Mouse (Mus musculus) cerebellum, adult 18-20 months (tissue): ENCODE measurements around the gene Lrig2.
A peak's percentile ranks its signal among the peaks of the same experiment; 100 is the strongest.
"Not testable (repeated sequence)": the region's sequence is repeated elsewhere in the genome, so short reads cannot be mapped to it uniquely, and the experiment has no call there.

ENCODE experiments used
- DNase-seq, 2 experiments: peaks; one replicate each; pipeline ENCODE4 v3.0.0; 2021

Gene Lrig2

DNA sequence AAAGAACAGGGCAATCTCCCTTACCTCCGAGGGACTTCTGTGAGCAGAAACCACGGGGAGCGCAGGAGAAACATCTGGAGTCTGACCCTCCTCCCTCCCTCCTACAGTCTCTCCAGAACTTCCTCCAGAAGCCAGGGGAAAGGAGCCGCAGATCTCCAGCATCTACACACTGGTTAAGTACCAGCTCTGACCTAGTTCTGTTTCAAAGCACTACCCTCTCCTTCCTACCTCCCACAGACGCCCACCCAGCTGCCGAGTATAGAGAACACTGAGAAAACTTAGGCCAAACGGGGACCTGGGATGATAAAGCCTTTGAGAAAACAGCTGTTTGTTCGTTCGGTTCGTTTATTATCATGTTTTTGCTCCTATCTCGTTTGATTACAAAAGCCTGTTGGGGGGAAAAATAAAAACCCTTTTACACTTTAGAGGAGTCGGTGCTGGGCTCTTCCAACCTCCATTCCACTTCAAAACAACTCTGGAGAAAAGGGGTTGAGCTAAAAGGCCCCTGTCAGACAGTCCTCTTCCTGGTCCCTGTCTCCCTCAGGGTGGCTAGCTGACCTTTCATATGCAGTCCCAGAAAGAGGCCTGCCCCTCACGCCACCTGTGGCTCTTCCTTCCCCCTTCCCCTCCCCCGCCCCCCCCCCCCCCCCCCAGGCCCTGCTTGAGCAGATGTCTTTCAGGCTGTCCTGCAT, 80.4 kb downstream of the Lrig2 start:
- no peak for DNase-seq

- DNase-seq, result not testable (repeated sequence)
Measured at GRCm38 (mm10) chr3:104427354-104427753, 84.4 kb downstream of the Lrig2 start.

- DNase-seq, result peak; percentile 57 to 65
Measured at GRCm38 (mm10) chr3:104424346-104424745, 87.4 kb downstream of the Lrig2 start.

DNA sequence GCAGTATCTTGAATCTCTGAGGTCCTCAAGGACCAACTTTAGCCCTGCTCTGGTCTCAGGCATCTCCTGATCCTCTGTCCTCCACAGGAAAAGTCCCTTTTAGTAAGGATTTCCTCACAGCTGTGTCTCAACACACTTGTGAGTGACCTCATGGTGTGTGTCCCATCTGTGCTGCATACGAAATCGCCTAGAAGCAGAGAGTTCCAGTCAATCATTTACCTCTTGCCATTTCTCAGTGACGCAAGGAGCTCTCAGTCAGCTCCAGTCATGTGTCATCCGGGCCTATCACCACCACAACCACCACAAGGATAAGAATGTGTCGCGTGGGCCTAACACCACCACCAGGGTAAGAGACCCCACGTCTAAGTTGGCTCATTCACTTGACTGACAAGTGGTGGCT, 90.8 kb downstream of the Lrig2 start:
- no peak for DNase-seq

DNA sequence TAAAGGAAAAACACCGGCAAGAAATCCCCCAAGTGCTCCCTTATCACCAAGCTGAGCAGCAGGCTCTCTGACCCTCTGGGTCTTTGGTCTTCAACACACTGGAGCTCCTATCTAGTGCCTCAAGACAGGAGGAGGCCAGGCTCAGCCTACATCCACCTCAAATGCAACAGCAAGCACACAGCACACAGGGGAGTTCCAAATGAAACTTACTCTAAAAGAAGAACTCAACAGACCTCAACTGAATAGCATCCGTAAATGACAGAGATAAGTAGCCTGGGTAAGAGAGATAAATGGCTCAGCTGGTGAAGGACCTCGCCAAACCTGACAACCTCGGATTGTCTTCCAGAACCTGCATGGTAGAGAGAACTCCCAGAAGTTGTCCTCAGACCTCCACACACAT, 91.7 kb downstream of the Lrig2 start:
- no peak for DNase-seq

DNA sequence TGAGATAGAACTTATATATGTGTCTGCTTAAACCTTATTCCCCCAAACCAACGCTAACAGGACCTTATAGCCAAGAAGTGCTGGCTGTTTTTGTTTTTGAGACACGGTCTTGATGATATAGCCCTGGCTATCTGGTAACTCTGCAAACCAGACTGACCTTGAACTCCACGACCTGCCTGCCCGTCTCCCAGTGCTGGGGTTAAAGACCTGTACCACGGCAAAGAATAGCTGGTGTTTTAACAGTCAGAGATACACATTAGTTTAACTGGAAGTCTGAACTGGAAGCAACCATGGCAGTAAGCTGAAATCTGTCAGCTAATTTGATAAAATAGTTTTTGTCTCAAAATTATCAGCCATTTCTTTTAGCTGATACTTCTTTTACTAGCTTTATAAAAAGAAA, 94.9 kb downstream of the Lrig2 start:
- DNase-seq, result no peak

- DNase-seq, result no peak
Measured at GRCm38 (mm10) chr3:104412482-104412881, 99.2 kb downstream of the Lrig2 start.

- DNase-seq, result no peak
Measured at GRCm38 (mm10) chr3:104407506-104407905, 104.2 kb downstream of the Lrig2 start.

GRCm38 (mm10) chr3:104403582-104403981, 108.1 kb downstream of the Lrig2 start:
- no peak for DNase-seq

- DNase-seq, result no peak
Measured at GRCm38 (mm10) chr3:104401176-104401575, 110.5 kb downstream of the Lrig2 start.

DNA sequence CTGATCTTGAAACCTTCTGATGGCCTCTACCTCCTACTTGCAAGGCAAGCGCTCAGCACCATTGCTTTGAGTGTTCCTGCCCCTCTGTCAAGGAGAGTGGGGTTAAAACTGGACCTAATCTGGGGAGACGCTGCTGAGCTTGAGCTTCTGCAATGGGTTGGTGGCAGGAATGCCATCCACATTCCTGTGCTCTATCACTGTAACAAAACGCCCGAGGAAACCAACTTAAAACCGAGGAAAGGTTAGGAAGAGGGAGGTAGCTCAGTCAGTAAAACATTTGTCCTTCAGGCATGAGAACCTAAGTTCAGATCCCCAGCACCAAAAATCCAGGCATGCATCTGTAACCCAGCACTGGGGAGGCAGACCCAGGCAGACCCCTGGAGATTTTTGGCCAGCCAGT, 111.6 kb downstream of the Lrig2 start:
- DNase-seq, result no peak

GRCm38 (mm10) chr3:104399296-104400045, 112.2 kb downstream of the Lrig2 start:
- peak; percentile 76 to 88 for DNase-seq

GRCm38 (mm10) chr3:104397316-104397715, 114.4 kb downstream of the Lrig2 start:
- DNase-seq, result peak; percentile 40 to 46

GRCm38 (mm10) chr3:104396736-104397081, 115.0 kb downstream of the Lrig2 start:
- no peak for DNase-seq

DNA sequence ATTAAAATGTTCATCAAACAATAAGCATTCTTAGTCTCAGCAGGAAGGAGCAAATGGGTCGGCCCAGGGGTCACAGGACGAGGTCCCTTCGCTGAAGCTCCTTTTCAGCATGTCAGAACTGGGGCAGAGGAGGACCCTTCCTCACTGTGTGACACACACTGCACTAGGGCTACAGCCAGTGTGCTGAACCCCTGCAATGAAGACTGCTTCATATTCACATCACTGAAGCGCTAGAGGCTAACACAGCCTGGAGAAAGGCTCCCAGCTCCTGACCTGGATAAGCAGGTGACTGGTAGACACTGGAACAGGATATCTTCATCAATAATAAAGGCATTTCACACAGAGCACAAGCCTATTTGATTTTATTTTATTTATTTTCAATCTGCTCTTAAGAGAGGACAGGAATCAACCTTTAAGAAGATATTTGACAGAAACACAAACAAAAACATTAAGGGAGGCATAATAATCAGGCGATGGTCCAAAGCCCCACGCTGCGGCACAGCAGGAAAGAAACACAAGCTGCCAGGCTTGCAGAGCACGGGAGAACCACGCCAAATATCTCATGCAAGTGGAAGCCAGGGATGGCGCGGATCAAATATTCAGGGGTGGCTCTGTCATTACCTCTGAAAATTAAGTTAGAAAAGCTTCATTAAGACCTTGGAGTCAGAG, 115.5 kb downstream of the Lrig2 start:
- DNase-seq, result peak; percentile 74 to 83

DNA sequence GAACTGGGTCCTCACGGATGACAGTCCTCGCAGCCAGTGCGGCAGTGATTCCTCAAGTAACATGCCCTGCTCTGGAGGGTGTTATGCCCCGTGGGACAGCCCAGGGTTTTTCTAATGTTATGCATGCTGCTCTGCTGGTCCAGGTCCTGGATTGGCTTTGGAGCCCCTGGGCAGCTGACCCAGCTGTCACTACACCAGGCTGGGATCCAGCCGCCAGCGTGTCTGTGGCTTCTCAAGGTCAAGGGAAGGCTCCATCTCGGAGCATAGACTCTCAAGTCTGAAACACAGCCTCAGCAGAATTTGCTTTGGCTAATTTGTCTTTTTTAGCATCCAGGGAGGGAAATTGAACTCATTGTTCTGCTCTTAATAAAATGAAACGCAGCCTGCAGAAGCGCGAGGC, 121.6 kb downstream of the Lrig2 start:
- DNase-seq, result no peak

DNA sequence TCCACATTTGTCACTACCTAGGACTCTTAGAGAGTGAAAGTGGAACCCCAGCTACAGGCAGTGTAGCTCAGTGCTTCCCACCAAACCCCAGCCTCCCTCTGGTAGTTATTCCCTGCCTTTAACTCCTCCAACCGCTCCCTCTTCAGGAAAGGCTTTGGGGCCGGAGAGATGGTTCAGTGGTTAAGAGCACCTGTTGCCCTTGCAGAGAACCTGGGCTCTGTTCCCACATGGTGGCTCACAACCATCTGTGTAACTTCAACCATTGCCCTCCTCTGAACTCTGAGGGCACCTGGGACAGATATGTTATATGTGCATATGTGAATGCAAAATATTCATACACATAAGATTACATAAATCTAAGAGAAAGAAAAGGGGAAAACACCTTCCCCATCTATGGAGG, 122.3 kb downstream of the Lrig2 start:
- DNase-seq, result no peak

- DNase-seq, result no peak
Measured at GRCm38 (mm10) chr3:104385587-104385986, 126.1 kb downstream of the Lrig2 start.

DNA sequence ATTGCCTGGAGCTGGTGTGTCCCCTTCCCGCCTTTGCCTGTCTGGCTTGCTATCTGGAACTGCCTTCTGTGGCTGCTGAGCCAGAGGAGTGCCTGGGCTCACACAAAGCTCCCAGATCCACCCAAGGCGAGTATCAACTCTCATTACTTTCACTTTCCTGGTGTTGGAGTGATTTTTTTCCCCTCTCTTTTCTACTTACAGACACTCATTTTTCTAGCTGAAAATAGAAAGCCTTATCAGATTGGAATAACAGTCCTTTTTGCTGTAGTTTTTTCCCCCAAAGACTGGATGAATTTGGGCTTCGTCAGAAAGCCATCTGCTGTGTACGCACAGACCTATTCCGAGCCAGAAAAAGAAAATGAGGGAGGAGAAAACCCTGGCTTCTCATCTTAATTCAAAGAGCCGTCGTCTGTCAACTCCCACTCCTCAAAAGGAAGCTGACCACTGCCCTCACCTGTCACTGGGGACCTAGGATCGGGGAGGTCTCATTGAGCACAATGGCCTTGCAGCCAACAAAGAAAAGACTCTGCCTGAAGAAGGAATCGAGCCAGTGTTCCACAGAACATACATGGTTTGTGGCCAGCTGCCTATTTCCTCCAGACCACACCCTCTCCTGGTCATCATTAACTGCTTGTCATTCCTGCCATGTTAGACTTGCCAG, 127.9 kb downstream of the Lrig2 start:
- peak in 1 of 2 experiments; percentile 25 for DNase-seq

DNA sequence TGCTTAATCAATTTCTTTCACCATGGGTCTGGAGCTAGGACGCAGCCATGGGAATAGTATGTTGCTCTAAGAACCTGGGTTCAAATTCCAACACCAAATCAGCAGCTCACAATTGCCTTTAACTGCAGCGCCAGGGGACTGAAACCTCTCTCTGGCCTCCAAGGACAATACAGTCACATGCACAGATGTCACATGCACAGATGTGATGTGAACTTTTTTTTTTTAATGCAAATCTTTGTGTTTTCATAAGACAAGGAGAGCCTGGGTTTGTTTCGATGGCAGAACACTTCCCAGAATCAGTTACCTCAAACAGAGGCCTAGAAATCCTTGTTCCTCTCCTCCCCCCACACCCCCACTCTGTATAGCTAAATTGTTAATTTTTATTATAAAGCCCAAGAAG, 133.5 kb downstream of the Lrig2 start:
- DNase-seq, result no peak

GRCm38 (mm10) chr3:104373907-104374306, 137.8 kb downstream of the Lrig2 start:
- DNase-seq, result no peak

- no peak for DNase-seq
Measured at GRCm38 (mm10) chr3:104372374-104372773, 139.3 kb downstream of the Lrig2 start.

DNA sequence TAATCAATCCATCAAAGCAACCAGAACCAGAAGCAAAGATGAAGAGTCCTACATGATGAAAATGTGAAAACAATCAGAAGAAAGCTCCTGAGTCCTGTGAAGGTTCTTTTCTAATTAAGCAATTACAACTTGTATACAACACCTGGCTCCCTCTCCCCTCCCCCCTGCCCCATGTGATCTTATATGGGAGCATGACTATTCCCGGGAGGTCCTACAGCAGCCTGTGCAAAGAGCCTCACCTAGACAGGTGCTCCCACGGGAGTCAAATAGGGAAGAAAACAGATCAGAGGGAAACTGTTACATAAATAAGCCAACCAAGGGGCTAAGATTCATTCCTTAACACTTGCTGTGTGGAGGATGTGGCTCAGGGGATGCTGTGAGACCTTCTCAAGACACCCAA, 143.8 kb downstream of the Lrig2 start:
- no peak for DNase-seq

GRCm38 (mm10) chr3:104361814-104362213, 149.9 kb downstream of the Lrig2 start:
- DNase-seq, result no peak
